In the genomic region with DNA sequence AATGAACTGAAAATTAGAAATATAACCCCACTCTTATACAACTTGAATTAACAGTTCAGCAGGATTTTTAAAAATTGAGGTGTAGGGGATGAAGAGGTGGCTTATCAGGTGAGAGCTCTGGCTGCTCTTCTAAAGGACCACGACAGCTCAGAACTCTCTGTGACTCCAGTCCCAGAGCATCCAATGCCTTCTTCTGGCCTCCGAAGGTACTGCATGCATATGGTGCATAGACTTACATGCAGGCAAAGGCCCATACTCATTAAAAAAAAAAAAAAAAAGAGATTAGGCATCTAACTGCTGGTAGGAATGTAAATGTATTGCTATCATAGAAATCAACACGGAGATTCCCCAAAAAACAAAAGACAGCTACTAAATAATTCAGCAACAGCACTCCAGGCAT, we compare ENCODE assay signal across 10 mouse cellular contexts.
DNase-seq lines count a peak whose midpoint lies in the region; ATAC-seq lines count a peak whose summit lies in the region.
"Had no signal": no experiment of that assay in that cellular context is flagged by ENCODE, and none has a peak within 500 bp of the region (broad histone marks: within the 10 kb centered on the region; RNA-seq: fewer than 3 reads in every experiment).

No protein-coding gene starts in this region.

- H3K9ac ChIP-seq in kidney, embryonic 15.5 days, result no peak overlapping the region
- H3K9ac ChIP-seq in forebrain, embryonic 11.5 days (ENCODE audit: low read length), result no peak overlapping the region
- H3K9ac ChIP-seq: embryonic facial prominence, embryonic 15.5 days; limb, embryonic 15.5 days had no signal

- no peaks in the 10 kb centered on the region for H3K36me3 ChIP-seq in kidney, embryonic 15.5 days
- no peaks in the 10 kb centered on the region for H3K36me3 ChIP-seq in forebrain, embryonic 11.5 days (ENCODE audit: control insufficient read depth, insufficient read depth, low read length)
- H3K36me3 ChIP-seq: embryonic facial prominence, embryonic 15.5 days; limb, embryonic 15.5 days had no signal

- no peaks in the 10 kb centered on the region for H3K27me3 ChIP-seq in kidney, embryonic 15.5 days
- no peaks in the 10 kb centered on the region for H3K27me3 ChIP-seq in forebrain, embryonic 11.5 days (ENCODE audit: control insufficient read depth, insufficient read depth, low read length)
- H3K27me3 ChIP-seq: embryonic facial prominence, embryonic 15.5 days; limb, embryonic 15.5 days had no signal

- no peak overlapping the region for H3K4me3 ChIP-seq in kidney, embryonic 15.5 days (replicated peaks)
- no peak overlapping the region for H3K4me3 ChIP-seq in forebrain, embryonic 11.5 days (ENCODE audit: low read depth, low read length)
- H3K4me3 ChIP-seq: embryonic facial prominence, embryonic 15.5 days; limb, embryonic 15.5 days had no signal

- ATAC-seq in kidney, embryonic 15.5 days (replicated peaks; ENCODE audit: low FRiP score), result no peak
- no peak for ATAC-seq in forebrain, embryonic 11.5 days (replicated peaks; ENCODE audit: low FRiP score)

- WGBS in kidney, embryonic 15.5 days, result 56% methylated on average over 3 of the region's 3 CpGs
- 40% methylated on average over 3 of the region's 3 CpGs for WGBS in forebrain, embryonic 11.5 days

- 0 out of 2 replicates have a peak, but pooled peaks cover 5% of the 10 kb centered on the region for H3K4me1 ChIP-seq in kidney, embryonic 15.5 days
- no peaks in the 10 kb centered on the region for H3K4me1 ChIP-seq in forebrain, embryonic 11.5 days (replicated peaks; ENCODE audit: control insufficient read depth, insufficient read depth, low read length)
- H3K4me1 ChIP-seq: limb, embryonic 15.5 days had no signal

- H3K27ac ChIP-seq in kidney, embryonic 15.5 days, result no peak overlapping the region
- no peak overlapping the region for H3K27ac ChIP-seq in forebrain, embryonic 11.5 days (ENCODE audit: low read depth, low read length)
- H3K27ac ChIP-seq: embryonic facial prominence, embryonic 15.5 days; limb, embryonic 15.5 days had no signal

- DNase-seq in kidney, postnatal 10 days, result peak; percentile 44
- DNase-seq in ES-CJ7 (ENCODE audit: low read depth, low spot score), result peak; percentile 53
- peak; percentile 22 for DNase-seq in c-Kit-positive CD71-negative TER-119-negative erythroid progenitor cells, embryonic 14.5 days (ENCODE audit: low read depth)
- peak; percentile 65 for DNase-seq in retina, embryonic 14.5 days (ENCODE audit: low spot score)
- no peak for DNase-seq in gastrocnemius, postnatal 4 days (ENCODE audit: low spot score in 2 of 2)
- DNase-seq in forebrain, embryonic 11.5 days (ENCODE audit: low spot score), result no peak
- DNase-seq in layer of hippocampus, adult 11-12 months (ENCODE audit: low spot score), result no peak

- no peak overlapping the region for H3K4me2 ChIP-seq in kidney, embryonic 15.5 days
- no peak overlapping the region for H3K4me2 ChIP-seq in forebrain, embryonic 11.5 days (ENCODE audit: low read depth, low read length, severe bottlenecking)
- H3K4me2 ChIP-seq: embryonic facial prominence, embryonic 15.5 days; limb, embryonic 15.5 days had no signal

- no peaks in the 10 kb centered on the region for H3K9me3 ChIP-seq in kidney, embryonic 15.5 days (replicated peaks)
- no peaks in the 10 kb centered on the region for H3K9me3 ChIP-seq in forebrain, embryonic 11.5 days (ENCODE audit: control insufficient read depth, low read length)
- H3K9me3 ChIP-seq: embryonic facial prominence, embryonic 15.5 days; limb, embryonic 15.5 days had no signal

Comparison
In these comparisons a context has a peak if more than half of its experiments do, and no peak if none do; other contexts are left out.
1. DNase-seq: peak in kidney, postnatal 10 days (single experiment), ES-CJ7 (single experiment), c-Kit-positive CD71-negative TER-119-negative erythroid progenitor cells, embryonic 14.5 days (single experiment) and retina, embryonic 14.5 days (single experiment); none in gastrocnemius, postnatal 4 days (0 of 2), forebrain, embryonic 11.5 days (single experiment) and layer of hippocampus, adult 11-12 months (single experiment).